Mouse (Mus musculus) midbrain, embryonic 10.5 days (tissue): ENCODE results near the gene Pde10a. TPM values are rescaled to one million over a fixed set of nuclear protein-coding genes. Genes with fewer than 3 reads are reported as not detected.
A peak's percentile ranks its signal among the peaks of the same experiment; 100 is the strongest.

Source experiments
- DNase-seq: peaks from one replicate; pipeline ENCODE4 v3.0.0-alpha.2; 2017; ENCODE audit warnings: low spot score
- H3K27ac ChIP-seq: fragments of 300-500 bp; sonication (generic); replicated peaks from 2 replicates; pipeline ENCODE4 v1.5.1; 2016; ENCODE audit warnings: mild to moderate bottlenecking
- H3K27me3 ChIP-seq: fragments of 300-500 bp; sonication (generic); 2 replicates; pipeline ENCODE4 v1.6.1; 2016; ENCODE audit warnings: low read depth, mild to moderate bottlenecking; ENCODE audit not compliant: poor library complexity, severe bottlenecking
- H3K36me3 ChIP-seq: fragments of 300-500 bp; sonication (generic); 2 replicates; pipeline ENCODE4 v1.6.1; 2016; ENCODE audit warnings: mild to moderate bottlenecking, moderate library complexity
- H3K4me1 ChIP-seq: fragments of 300-500 bp; sonication (generic); 2 replicates; pipeline ENCODE4 v1.6.1; 2016
- H3K4me3 ChIP-seq: fragments of 300-500 bp; sonication (generic); 2 replicates; pipeline ENCODE4 v1.5.1; 2016; ENCODE audit warnings: mild to moderate bottlenecking, moderate library complexity
- H3K9me3 ChIP-seq: fragments of 300-500 bp; sonication (generic); replicated peaks from 2 replicates; pipeline ENCODE4 v1.6.1; 2016; ENCODE audit warnings: mild to moderate bottlenecking
- WGBS: fragments of 180-500 bp; shearing (Covaris S2); methylation state at CpG from one replicate; pipeline ENCODE4 v1.1.7; 2016; 5-methylcytosine and 5-hydroxymethylcytosine counted together
- polyA plus RNA-seq: library from polyadenylated mRNA; unstranded; fragments of >200 nt; fragmentation: Nextera tagmentation; extraction: Ambion mirVana; gene quantifications from 2 replicates; pipeline ENCODE4 v1.2.1, GENCODE M21; 2016

Pde10a gene
- polyA plus RNA-seq, 1 experiment from 2014 or later: 5.3 TPM

GRCm38 (mm10) chr17:8641491-8641890, 116.3 kb downstream of the Pde10a start:
- Histone ChIP-seq H3K36me3 (no peaks in the 10 kb centered on the region), H3K4me3 (no peak overlapping the region), H3K27ac (no peak overlapping the region), H3K27me3 (no peaks in the 10 kb centered on the region), H3K9me3 (no peaks in the 10 kb centered on the region), H3K4me1 (no peaks in the 10 kb centered on the region)
- no peak for DNase-seq
- 77% methylated on average over 3 of the region's 3 CpGs for WGBS

GRCm38 (mm10) chr17:8642356-8642755, 117.2 kb downstream of the Pde10a start:
- no peaks in the 10 kb centered on the region for H3K36me3 ChIP-seq
- 69% methylated on average over 3 of the region's 3 CpGs for WGBS
- H3K27me3 ChIP-seq: no peaks in the 10 kb centered on the region
- DNase-seq: no peak
- no peaks in the 10 kb centered on the region for H3K9me3 ChIP-seq
- H3K27ac ChIP-seq: no peak overlapping the region
- peaks cover 4% of the 10 kb centered on the region for H3K4me1 ChIP-seq
- H3K4me3 ChIP-seq: no peak overlapping the region

- H3K4me3 ChIP-seq: no peak overlapping the region
- no peaks in the 10 kb centered on the region for H3K27me3 ChIP-seq
- no peaks in the 10 kb centered on the region for H3K9me3 ChIP-seq
- DNase-seq: no peak
- H3K4me1 ChIP-seq: peaks cover 8% of the 10 kb centered on the region
- no peaks in the 10 kb centered on the region for H3K36me3 ChIP-seq
- WGBS: 59% methylated on average over 8 of the region's 8 CpGs
- peak overlapping the region; percentile 65 for H3K27ac ChIP-seq
Observed at GRCm38 (mm10) chr17:8647372-8647871, 122.2 kb downstream of the Pde10a start.

- Histone ChIP-seq H3K4me3 (no peak overlapping the region), H3K27me3 (no peaks in the 10 kb centered on the region), H3K9me3 (no peaks in the 10 kb centered on the region), H3K36me3 (no peaks in the 10 kb centered on the region), H3K4me1 (peaks cover 8% of the 10 kb centered on the region), H3K27ac (no peak overlapping the region)
- DNase-seq: no peak
- WGBS: 83% methylated on average over 3 of the region's 3 CpGs
Observed at GRCm38 (mm10) chr17:8648310-8648709, 123.1 kb downstream of the Pde10a start.

- Histone ChIP-seq H3K4me1 (no peaks in the 10 kb centered on the region), H3K36me3 (no peaks in the 10 kb centered on the region), H3K27ac (no peak overlapping the region), H3K9me3 (no peaks in the 10 kb centered on the region), H3K27me3 (no peaks in the 10 kb centered on the region), H3K4me3 (no peak overlapping the region)
- WGBS: 89% methylated on average over 3 of the region's 3 CpGs
- DNase-seq: no peak
Observed at GRCm38 (mm10) chr17:8652681-8653262, 127.6 kb downstream of the Pde10a start.

- Histone ChIP-seq H3K27ac (no peak overlapping the region), H3K27me3 (no peaks in the 10 kb centered on the region), H3K36me3 (no peaks in the 10 kb centered on the region), H3K9me3 (no peaks in the 10 kb centered on the region), H3K4me3 (no peak overlapping the region), H3K4me1 (no peaks in the 10 kb centered on the region)
- DNase-seq: no peak
- 79% methylated on average over 9 of the region's 9 CpGs for WGBS
Observed at GRCm38 (mm10) chr17:8657661-8658060, 132.5 kb downstream of the Pde10a start.

GRCm38 (mm10) chr17:8658751-8659454, 133.7 kb downstream of the Pde10a start:
- Histone ChIP-seq H3K27me3 (no peaks in the 10 kb centered on the region), H3K36me3 (no peaks in the 10 kb centered on the region), H3K9me3 (no peaks in the 10 kb centered on the region), H3K4me1 (no peaks in the 10 kb centered on the region), H3K27ac (no peak overlapping the region), H3K4me3 (no peak overlapping the region)
- WGBS: 66% methylated on average over 16 of the region's 16 CpGs
- DNase-seq: no peak

GRCm38 (mm10) chr17:8666912-8667311, 141.7 kb downstream of the Pde10a start:
- no peak for DNase-seq
- Histone ChIP-seq H3K4me1 (no peaks in the 10 kb centered on the region), H3K9me3 (0 out of 2 replicates have a peak, but pooled peaks cover 3% of the 10 kb centered on the region), H3K36me3 (no peaks in the 10 kb centered on the region), H3K27ac (no peak overlapping the region), H3K27me3 (no peaks in the 10 kb centered on the region), H3K4me3 (no peak overlapping the region)
- 64% methylated on average over 5 of the region's 5 CpGs for WGBS

- 87% methylated on average over 2 of the region's 2 CpGs for WGBS
Observed at GRCm38 (mm10) chr17:8674651-8675050, 149.5 kb downstream of the Pde10a start.

GRCm38 (mm10) chr17:8686356-8686755, 161.2 kb downstream of the Pde10a start:
- no peak for DNase-seq
- no peak overlapping the region for H3K27ac ChIP-seq
- H3K4me1 ChIP-seq: no peaks in the 10 kb centered on the region
- no peak overlapping the region for H3K4me3 ChIP-seq
- no peaks in the 10 kb centered on the region for H3K9me3 ChIP-seq
- H3K36me3 ChIP-seq: no peaks in the 10 kb centered on the region
- 77% methylated on average over 7 of the region's 7 CpGs for WGBS
- no peaks in the 10 kb centered on the region for H3K27me3 ChIP-seq

More at GRCm38 (mm10) chr17:8674651-8675050, 149.5 kb downstream of the Pde10a start:
- DNase-seq: no peak
- H3K4me3 ChIP-seq: no peak overlapping the region
- no peaks in the 10 kb centered on the region for H3K36me3 ChIP-seq
- H3K27ac ChIP-seq: no peak overlapping the region
- 0 out of 2 replicates have a peak, but pooled peaks cover 3% of the 10 kb centered on the region for H3K9me3 ChIP-seq
- H3K4me1 ChIP-seq: no peaks in the 10 kb centered on the region
- H3K27me3 ChIP-seq: no peaks in the 10 kb centered on the region

GRCm38 (mm10) chr17:8688096-8688495, 162.9 kb downstream of the Pde10a start:
- H3K9me3 ChIP-seq: no peaks in the 10 kb centered on the region
- H3K4me3 ChIP-seq: no peak overlapping the region
- 82% methylated on average over 3 of the region's 3 CpGs for WGBS
- no peaks in the 10 kb centered on the region for H3K36me3 ChIP-seq
- H3K4me1 ChIP-seq: no peaks in the 10 kb centered on the region
- no peak for DNase-seq
- H3K27me3 ChIP-seq: no peaks in the 10 kb centered on the region
- no peak overlapping the region for H3K27ac ChIP-seq

GRCm38 (mm10) chr17:8698265-8698664, 173.1 kb downstream of the Pde10a start:
- Histone ChIP-seq H3K9me3 (peaks cover 5% of the 10 kb centered on the region; the same call in 1 of the 2 replicates), H3K4me1 (0 out of 2 replicates have a peak, but pooled peaks cover 8% of the 10 kb centered on the region), H3K27me3 (no peaks in the 10 kb centered on the region), H3K36me3 (no peaks in the 10 kb centered on the region), H3K4me3 (no peak overlapping the region), H3K27ac (no peak overlapping the region)
- DNase-seq: no peak
- 86% methylated on average over 1 of the region's 1 CpGs for WGBS

GRCm38 (mm10) chr17:8698793-8699192, 173.6 kb downstream of the Pde10a start:
- H3K36me3 ChIP-seq: no peaks in the 10 kb centered on the region
- H3K4me1 ChIP-seq: 0 out of 2 replicates have a peak, but pooled peaks cover 8% of the 10 kb centered on the region
- WGBS: 79% methylated on average over 3 of the region's 3 CpGs
- H3K9me3 ChIP-seq: peaks cover 5% of the 10 kb centered on the region; the same call in 1 of the 2 replicates
- H3K27ac ChIP-seq: no peak overlapping the region
- H3K27me3 ChIP-seq: no peaks in the 10 kb centered on the region
- H3K4me3 ChIP-seq: no peak overlapping the region
- no peak for DNase-seq
